Mouse (Mus musculus): ENCODE measurements around the gene Ank3. TPM values are rescaled to one million over a fixed set of nuclear protein-coding genes. Genes with fewer than 3 reads are reported as not detected.

Gene Ank3
- total and polyA plus RNA-seq, 2 experiments: 2.9 to 31.0 TPM

DNA sequence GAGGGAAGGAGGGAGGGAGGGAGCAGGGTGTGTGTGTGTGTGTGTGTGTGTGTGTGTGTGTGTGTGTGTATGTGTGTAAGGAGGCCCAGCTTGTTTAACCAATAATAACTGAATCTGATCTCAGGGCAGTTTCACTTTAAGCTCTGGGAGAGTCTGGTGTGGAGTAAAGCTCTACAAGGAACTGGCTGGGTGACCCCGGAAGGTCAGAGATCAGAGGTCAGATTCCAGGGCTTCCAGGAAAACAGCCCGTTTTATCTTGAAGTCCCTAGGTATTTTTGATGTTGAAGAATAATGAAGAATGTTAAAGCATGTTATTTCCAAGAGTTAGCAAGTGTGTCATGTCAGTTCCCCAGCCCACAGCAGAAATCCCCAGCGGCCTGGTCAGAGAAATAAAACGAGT, 130.2 kb downstream of the Ank3 start:
- Histone ChIP-seq H3K4me3 (ENCODE audit: insufficient read depth, low read depth, low read length) (no peak overlapping the region), H3K9ac (ENCODE audit: low read depth, low read length) (no peak overlapping the region), H3K27ac (replicated peaks; ENCODE audit: insufficient read depth, low read depth, low read length) (no peak overlapping the region), H3K4me1 (ENCODE audit: control insufficient read depth, insufficient read depth, low read length) (no peaks in the 10 kb centered on the region; the same call in 1 of the 2 replicates), H3K27me3 (ENCODE audit: control insufficient read depth, insufficient read depth, low read length) (no peaks in the 10 kb centered on the region), H3K79me2 (ENCODE audit: control insufficient read depth, insufficient read depth, low read length) (no peaks in the 10 kb centered on the region), H3K36me3 (ENCODE audit: control insufficient read depth, insufficient read depth, low read length) (no peaks in the 10 kb centered on the region)
- WGBS: 57% methylated on average over 4 of the region's 4 CpGs
- no peak for DNase-seq (ENCODE audit: extremely low read depth, low read depth, low spot score)
- TF ChIP-seq CTCF (IDR thresholded peaks at IDR 0.05; ENCODE audit: low read depth, low read length) (no peak), POLR2A (IDR thresholded peaks at IDR 0.05; ENCODE audit: extremely low read depth, insufficient read depth, low read length) (no peak)

DNA sequence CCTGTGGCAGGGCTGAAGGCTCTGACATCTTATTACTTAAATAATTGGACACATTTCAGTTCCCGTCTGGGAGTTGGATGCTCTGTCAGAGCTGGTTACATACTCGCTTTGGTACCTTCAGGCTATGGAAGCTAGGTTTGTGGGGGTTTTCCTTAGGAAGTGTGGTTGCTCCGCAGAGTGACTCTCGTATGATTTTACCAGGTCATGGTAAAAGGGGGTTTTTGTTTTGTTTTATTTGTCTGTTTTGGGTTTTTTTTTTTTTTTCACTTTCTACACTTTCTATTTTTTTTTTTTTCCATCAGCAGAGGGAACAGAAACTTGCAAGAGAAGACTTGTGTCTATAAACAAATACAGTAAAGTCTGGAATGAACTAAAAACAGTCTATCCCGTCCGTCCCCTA, 131.8 kb downstream of the Ank3 start:
- no peak overlapping the region for H3K27ac ChIP-seq (replicated peaks; ENCODE audit: insufficient read depth, low read depth, low read length)
- no peaks in the 10 kb centered on the region; the same call in 1 of the 2 replicates for H3K4me1 ChIP-seq (ENCODE audit: control insufficient read depth, insufficient read depth, low read length)
- TF ChIP-seq POLR2A (IDR thresholded peaks at IDR 0.05; ENCODE audit: extremely low read depth, insufficient read depth, low read length): no peak
- TF ChIP-seq CTCF (IDR thresholded peaks at IDR 0.05; ENCODE audit: low read depth, low read length): no peak
- H3K36me3 ChIP-seq (ENCODE audit: control insufficient read depth, insufficient read depth, low read length): no peaks in the 10 kb centered on the region
- H3K79me2 ChIP-seq (ENCODE audit: control insufficient read depth, insufficient read depth, low read length): no peaks in the 10 kb centered on the region
- no peak for DNase-seq (ENCODE audit: extremely low read depth, low read depth, low spot score)
- 91% methylated on average over 6 of the region's 6 CpGs for WGBS
- H3K9ac ChIP-seq (ENCODE audit: low read depth, low read length): no peak overlapping the region
- H3K27me3 ChIP-seq (ENCODE audit: control insufficient read depth, insufficient read depth, low read length): no peaks in the 10 kb centered on the region
- no peak overlapping the region for H3K4me3 ChIP-seq (ENCODE audit: insufficient read depth, low read depth, low read length)

DNA sequence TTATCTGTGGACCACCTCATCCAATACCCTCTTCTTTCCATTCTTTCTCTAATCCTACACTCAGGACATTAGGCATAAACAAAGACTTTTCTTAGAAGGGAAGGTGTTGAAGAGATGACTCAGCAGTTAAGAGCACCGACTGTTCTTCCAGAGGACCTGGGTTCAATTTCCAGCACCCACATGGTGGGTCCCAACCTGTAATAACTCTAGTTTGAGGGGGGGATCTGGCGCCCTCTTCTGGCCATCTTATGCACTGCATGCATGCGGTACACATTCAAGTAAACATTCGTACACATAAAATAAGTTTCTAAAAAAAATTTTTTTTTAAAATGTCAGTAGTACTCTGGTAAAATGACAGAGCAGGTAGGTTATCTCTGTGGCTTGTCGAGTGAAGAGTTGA, 133.0 kb downstream of the Ank3 start:
- no peaks in the 10 kb centered on the region for H3K27me3 ChIP-seq (ENCODE audit: control insufficient read depth, insufficient read depth, low read length)
- H3K27ac ChIP-seq (replicated peaks; ENCODE audit: insufficient read depth, low read depth, low read length): no peak overlapping the region
- H3K79me2 ChIP-seq (ENCODE audit: control insufficient read depth, insufficient read depth, low read length): no peaks in the 10 kb centered on the region
- H3K36me3 ChIP-seq (ENCODE audit: control insufficient read depth, insufficient read depth, low read length): no peaks in the 10 kb centered on the region
- no peak overlapping the region for H3K9ac ChIP-seq (ENCODE audit: low read depth, low read length)
- no peak overlapping the region for H3K4me3 ChIP-seq (ENCODE audit: insufficient read depth, low read depth, low read length)
- 85% methylated on average over 5 of the region's 5 CpGs for WGBS
- H3K4me1 ChIP-seq (ENCODE audit: control insufficient read depth, insufficient read depth, low read length): no peaks in the 10 kb centered on the region; the same call in 1 of the 2 replicates
- no peak for DNase-seq (ENCODE audit: extremely low read depth, low read depth, low spot score)
- TF ChIP-seq POLR2A (IDR thresholded peaks at IDR 0.05; ENCODE audit: extremely low read depth, insufficient read depth, low read length) (no peak), CTCF (IDR thresholded peaks at IDR 0.05; ENCODE audit: low read depth, low read length) (peak; percentile 20; the same call in 1 of the 2 replicates)

DNA sequence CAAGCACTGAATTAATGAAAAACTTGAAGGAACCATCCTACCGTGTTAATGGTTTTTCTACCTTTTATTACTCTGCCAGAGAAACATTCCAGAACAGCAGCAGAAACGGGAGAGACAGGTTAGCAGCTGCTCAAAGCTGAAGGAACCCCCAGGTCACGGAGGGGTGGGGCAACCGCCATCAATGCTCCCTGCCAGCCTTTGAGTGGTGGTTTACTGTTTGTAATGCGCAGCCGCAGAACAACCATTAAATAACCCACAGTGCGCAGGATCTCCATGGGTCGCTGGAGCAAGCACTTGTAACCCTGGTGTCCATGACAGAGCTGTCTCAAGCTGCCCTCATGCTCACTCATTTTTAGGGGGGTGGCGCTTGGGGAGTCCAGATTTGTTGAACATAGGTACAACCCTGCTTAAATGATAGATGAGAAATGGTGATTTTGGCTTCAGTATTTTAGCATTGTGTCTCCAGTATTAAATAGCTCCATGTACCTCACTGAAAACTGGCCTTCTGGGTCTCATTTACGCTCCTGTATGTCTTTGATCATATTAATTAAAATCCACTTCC, 133.7 kb downstream of the Ank3 start:
- H3K27ac ChIP-seq (replicated peaks; ENCODE audit: insufficient read depth, low read depth, low read length): no peak overlapping the region
- H3K4me1 ChIP-seq (ENCODE audit: control insufficient read depth, insufficient read depth, low read length): no peaks in the 10 kb centered on the region; the same call in 1 of the 2 replicates
- WGBS: 90% methylated on average over 10 of the region's 10 CpGs

DNA sequence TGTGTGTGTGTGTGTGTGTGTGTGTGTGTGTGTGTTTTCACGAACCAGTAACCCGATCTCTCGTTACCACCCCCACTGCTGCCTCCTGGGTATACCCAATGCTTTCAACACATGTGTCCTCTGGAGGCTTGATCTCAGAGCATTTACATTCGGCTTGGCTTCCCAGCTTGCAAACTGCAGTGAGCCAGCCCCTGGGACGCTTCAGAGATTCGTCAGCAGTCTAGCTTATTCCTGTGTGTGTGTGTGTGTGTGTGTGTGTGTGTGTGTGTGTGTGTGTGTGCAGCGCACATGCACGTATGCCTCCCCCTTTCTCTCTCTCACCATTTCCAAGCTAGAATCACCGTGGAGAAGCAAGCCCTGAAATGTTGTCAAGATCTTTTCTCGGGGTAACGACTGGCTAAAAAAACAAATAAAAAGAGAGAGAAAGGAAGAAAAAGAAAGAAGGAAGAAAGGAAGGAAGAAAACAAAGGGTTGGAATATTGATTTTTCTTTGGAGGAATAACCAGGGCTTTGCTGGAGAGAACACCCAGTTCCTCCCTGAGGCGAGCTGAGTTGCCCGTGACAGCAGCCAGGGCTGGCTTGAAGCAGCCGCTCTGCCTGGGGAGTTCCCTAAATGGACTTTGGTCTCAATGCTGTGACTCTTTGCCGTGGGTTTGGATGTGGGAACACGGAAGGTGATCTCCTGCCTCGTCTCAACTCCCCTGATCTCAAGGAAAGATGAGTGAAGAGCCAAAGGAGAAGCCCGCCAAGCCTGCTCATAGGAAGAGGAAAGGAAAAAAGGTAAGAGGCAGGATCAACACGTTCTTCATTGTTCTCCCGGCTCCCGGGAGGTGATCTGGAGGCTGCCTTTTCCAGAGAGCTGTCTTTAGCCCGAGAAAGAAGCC, 135.2 kb downstream of the Ank3 start:
- DNase-seq (ENCODE audit: extremely low read depth, low read depth, low spot score): peak; percentile 33
- Histone ChIP-seq H3K27ac (replicated peaks; ENCODE audit: insufficient read depth, low read depth, low read length) (no peak overlapping the region), H3K4me1 (ENCODE audit: control insufficient read depth, insufficient read depth, low read length) (no peaks in the 10 kb centered on the region; the same call in 1 of the 2 replicates), H3K36me3 (ENCODE audit: control insufficient read depth, insufficient read depth, low read length) (no peaks in the 10 kb centered on the region), H3K9ac (ENCODE audit: low read depth, low read length) (no peak overlapping the region), H3K79me2 (ENCODE audit: control insufficient read depth, insufficient read depth, low read length) (no peaks in the 10 kb centered on the region), H3K4me3 (ENCODE audit: insufficient read depth, low read depth, low read length) (no peak overlapping the region), H3K27me3 (ENCODE audit: control insufficient read depth, insufficient read depth, low read length) (no peaks in the 10 kb centered on the region)
- TF ChIP-seq POLR2A (IDR thresholded peaks at IDR 0.05; ENCODE audit: extremely low read depth, insufficient read depth, low read length) (no peak), CTCF (IDR thresholded peaks at IDR 0.05; ENCODE audit: low read depth, low read length) (no peak)
- WGBS: 7% methylated on average over 22 of the region's 22 CpGs

More for the DNA sequence above, 133.7 kb downstream of the Ank3 start:
- no peak overlapping the region for H3K4me3 ChIP-seq (ENCODE audit: insufficient read depth, low read depth, low read length)
- TF ChIP-seq POLR2A (IDR thresholded peaks at IDR 0.05; ENCODE audit: extremely low read depth, insufficient read depth, low read length): no peak
- TF ChIP-seq CTCF (IDR thresholded peaks at IDR 0.05; ENCODE audit: low read depth, low read length): no peak
- H3K9ac ChIP-seq (ENCODE audit: low read depth, low read length): no peak overlapping the region
- no peaks in the 10 kb centered on the region for H3K27me3 ChIP-seq (ENCODE audit: control insufficient read depth, insufficient read depth, low read length)
- H3K79me2 ChIP-seq (ENCODE audit: control insufficient read depth, insufficient read depth, low read length): no peaks in the 10 kb centered on the region
- no peak for DNase-seq (ENCODE audit: extremely low read depth, low read depth, low spot score)
- no peaks in the 10 kb centered on the region for H3K36me3 ChIP-seq (ENCODE audit: control insufficient read depth, insufficient read depth, low read length)

All from liver, adult 2 months (tissue).